Mouse (Mus musculus) MEL (cell line): ENCODE measurements around the gene Antxrl. TPM values are rescaled to one million over a fixed set of nuclear protein-coding genes. Genes with fewer than 3 reads are reported as not detected.

Source experiments
- DNase-seq: peaks from one replicate; pipeline ENCODE4 v3.0.0; 2011; ENCODE audit warnings: low read depth, low spot score
- H3K27ac ChIP-seq: 2 replicates; pipeline ENCODE4 v1.5.1; 2012; ENCODE audit warnings: low read depth, mild to moderate bottlenecking, control low read depth, low read length, moderate library complexity; ENCODE audit not compliant: control insufficient read depth
- H3K27me3 ChIP-seq, 2 experiments: fragments of 150-350 bp in 1 of 2; sonication (generic) in 1 of 2; 2 replicates each; pipeline ENCODE4 v1.6.1; 2012; ENCODE audit warnings: low read length in 2 of 2, mild to moderate bottlenecking in 2 of 2, improper control_type of control experiment in 1 of 2, moderate library complexity in 1 of 2; ENCODE audit not compliant: insufficient read depth in 2 of 2, control insufficient read depth in 1 of 2
- H3K36me3 ChIP-seq, 2 experiments: 2 replicates each; pipeline ENCODE4 v1.6.1; 2012 to 2014; ENCODE audit warnings: low read length in 2 of 2, improper control_type of control experiment in 1 of 2, inconsistent platforms in 1 of 2, mild to moderate bottlenecking in 1 of 2; ENCODE audit not compliant: insufficient read depth in 2 of 2, control insufficient read depth in 1 of 2
- H3K4me1 ChIP-seq, 2 experiments: fragments of 150-350 bp in 1 of 2; sonication (generic) in 1 of 2; 2 replicates each; pipeline ENCODE4 v1.6.1; 2012; ENCODE audit warnings: low read length in 2 of 2, improper control_type of control experiment in 1 of 2, mild to moderate bottlenecking in 1 of 2; ENCODE audit not compliant: insufficient read depth in 2 of 2, control insufficient read depth in 1 of 2
- H3K4me3 ChIP-seq, 2 experiments: fragments of 150-350 bp in 1 of 2; sonication (generic) in 1 of 2; 2 replicates each; pipeline ENCODE4 v1.5.1; 2012; ENCODE audit warnings: low read depth in 2 of 2, low read length in 2 of 2, mild to moderate bottlenecking in 2 of 2, moderate library complexity in 2 of 2, control low read depth in 1 of 2, improper control_type of control experiment in 1 of 2; ENCODE audit not compliant: control insufficient read depth in 1 of 2, insufficient read depth in 1 of 2
- H3K79me2 ChIP-seq: 2 replicates; pipeline ENCODE4 v1.6.1; 2012; ENCODE audit warnings: mild to moderate bottlenecking, low read length, moderate library complexity; ENCODE audit not compliant: control insufficient read depth, poor library complexity, insufficient read depth
- H3K9ac ChIP-seq: 2 replicates; pipeline ENCODE4 v1.6.1; 2012; ENCODE audit warnings: low read depth, mild to moderate bottlenecking, control low read depth, low read length, moderate library complexity; ENCODE audit not compliant: control insufficient read depth, poor library complexity, severe bottlenecking
- H3K9me3 ChIP-seq: fragments of 150-350 bp; sonication (generic); replicated peaks from 2 replicates; pipeline ENCODE4 v1.6.1; 2012; ENCODE audit warnings: mild to moderate bottlenecking, low read length, improper control_type of control experiment, moderate library complexity; ENCODE audit not compliant: insufficient read depth
- CHD1 ChIP-seq: IDR thresholded peaks from 2 replicates; pipeline ENCODE4 v1.6.1; 2012; ENCODE audit warnings: low read depth, mild to moderate bottlenecking, inconsistent platforms, low read length, improper control_type of control experiment
- CHD2 ChIP-seq: IDR thresholded peaks from 2 replicates; pipeline ENCODE4 v1.6.1; 2011; ENCODE audit warnings: low read length, improper control_type of control experiment
- E2F4 ChIP-seq: IDR thresholded peaks from 2 replicates; pipeline ENCODE4 v1.6.1; 2011; ENCODE audit warnings: low read depth, low read length, improper control_type of control experiment, borderline replicate concordance
- EP300 ChIP-seq, 2 experiments: IDR thresholded peaks; 2 replicates each; pipeline ENCODE4 v1.6.1; 2011; ENCODE audit warnings: improper control_type of control experiment in 2 of 2, low read length in 2 of 2, low read depth in 1 of 2, mild to moderate bottlenecking in 1 of 2
- GABPA ChIP-seq: IDR thresholded peaks from 2 replicates; pipeline ENCODE4 v1.6.1; 2012; ENCODE audit warnings: low read depth, mild to moderate bottlenecking, inconsistent platforms, low read length, improper control_type of control experiment, moderate library complexity
- MAZ ChIP-seq: IDR thresholded peaks from 2 replicates; pipeline ENCODE4 v1.6.1; 2012; ENCODE audit warnings: low read depth, mild to moderate bottlenecking, inconsistent platforms, low read length, improper control_type of control experiment
- NRF1 ChIP-seq: IDR thresholded peaks from 2 replicates; pipeline ENCODE4 v1.6.1; 2014; ENCODE audit warnings: low read depth, mild to moderate bottlenecking, inconsistent platforms, low read length, improper control_type of control experiment, moderate library complexity; ENCODE audit not compliant: poor library complexity, insufficient read depth, severe bottlenecking
- RAD21 ChIP-seq: IDR thresholded peaks from 2 replicates; pipeline ENCODE4 v1.6.1; 2011; ENCODE audit warnings: mild to moderate bottlenecking, low read depth, low read length, improper control_type of control experiment
- SMC3 ChIP-seq: IDR thresholded peaks from 2 replicates; pipeline ENCODE4 v1.6.1; 2011; ENCODE audit warnings: low read depth, low read length, improper control_type of control experiment
- TAL1 ChIP-seq: IDR thresholded peaks from 2 replicates; pipeline ENCODE4 v1.6.1; 2012; ENCODE audit warnings: mild to moderate bottlenecking, inconsistent platforms, low read length, moderate library complexity, mixed read lengths
- TBP ChIP-seq: IDR thresholded peaks from 2 replicates; pipeline ENCODE4 v1.8.0; 2011; ENCODE audit warnings: low read depth, low read length, improper control_type of control experiment
- TCF12 ChIP-seq: IDR thresholded peaks from 2 replicates; pipeline ENCODE4 v1.6.1; 2014; ENCODE audit warnings: low read depth, mild to moderate bottlenecking, inconsistent platforms, low read length, improper control_type of control experiment, moderate library complexity
- UBTF ChIP-seq: IDR thresholded peaks from 2 replicates; pipeline ENCODE4 v1.6.1; 2012; ENCODE audit warnings: low read depth, mild to moderate bottlenecking, inconsistent platforms, low read length, improper control_type of control experiment, moderate library complexity, borderline replicate concordance; ENCODE audit not compliant: insufficient read depth
- polyA plus RNA-seq, 2 experiments: library from polyadenylated mRNA; stranded (reverse) in 1 of 2; unstranded in 1 of 2; fragments of >175 nt in 1 of 2; fragments of >200 nt in 1 of 2; gene quantifications; 2 replicates each; pipeline versions ENCODE4 v1.2.1 to v1.2.4; 2012; ENCODE audit warnings: low replicate concordance in 2 of 2, low read depth in 1 of 2; ENCODE audit not compliant: insufficient read length in 2 of 2, insufficient read depth in 1 of 2, missing spikeins in 1 of 2
- total RNA-seq: library from RNA; depleted of rRNA; stranded (reverse); fragments of 300-350 nt; gene quantifications from 2 replicates; pipeline ENCODE4 v1.2.3, GENCODE M21; 2012

Gene Antxrl
- total and polyA plus RNA-seq, 3 experiments, result not detected

- Histone ChIP-seq H3K27ac (no peak overlapping the region), H3K4me1 (no peaks in the 10 kb centered on the region), H3K36me3 (no peaks in the 10 kb centered on the region), H3K4me3 (no peak overlapping the region), H3K79me2 (no peaks in the 10 kb centered on the region), H3K9ac (no peak overlapping the region), H3K9me3 (no peaks in the 10 kb centered on the region), H3K27me3 (no peaks in the 10 kb centered on the region)
- DNase-seq, result no peak
- TF ChIP-seq TBP, result no peak
Observed at GRCm38 (mm10) chr14:34033841-34034610, 18.5 kb upstream of the Antxrl start.

- Histone ChIP-seq H3K36me3 (no peaks in the 10 kb centered on the region), H3K4me1 (no peaks in the 10 kb centered on the region), H3K9me3 (no peaks in the 10 kb centered on the region), H3K27me3 (no peaks in the 10 kb centered on the region), H3K4me3 (no peak overlapping the region), H3K79me2 (no peaks in the 10 kb centered on the region), H3K9ac (no peak overlapping the region), H3K27ac (no peak overlapping the region)
- no peak for DNase-seq
- TF ChIP-seq UBTF, result no peak
- TF ChIP-seq RAD21, result no peak
- TF ChIP-seq TCF12, result no peak
- no peak for TF ChIP-seq CHD1
- TF ChIP-seq TAL1, result no peak
- no peak for TF ChIP-seq GABPA
Observed at GRCm38 (mm10) chr14:34041241-34041640, 11.3 kb upstream of the Antxrl start.

- H3K9ac ChIP-seq, result no peak overlapping the region
- no peak for TF ChIP-seq E2F4
- no peak for TF ChIP-seq SMC3
- no peak for TF ChIP-seq EP300 (IDR thresholded peaks at IDR 0.05; ENCODE audit: low read depth in 1 of 2, low read length in 2 of 2)
- TF ChIP-seq UBTF, result no peak
- no peak for TF ChIP-seq MAZ
- no peak for TF ChIP-seq NRF1
- no peak for TF ChIP-seq CHD2
- TF ChIP-seq GABPA, result no peak
- no peaks in the 10 kb centered on the region for H3K4me1 ChIP-seq
- H3K4me3 ChIP-seq, result no peak overlapping the region
- H3K27me3 ChIP-seq, result no peaks in the 10 kb centered on the region
- H3K9me3 ChIP-seq, result no peaks in the 10 kb centered on the region
- H3K79me2 ChIP-seq, result no peaks in the 10 kb centered on the region
- H3K27ac ChIP-seq, result no peak overlapping the region
- H3K36me3 ChIP-seq, result no peaks in the 10 kb centered on the region
- DNase-seq, result no peak
Observed at GRCm38 (mm10) chr14:34043341-34043740, 9.2 kb upstream of the Antxrl start.
